Mouse (Mus musculus) hindbrain, postnatal 0 days (tissue): Measurements from ENCODE around the gene Nfe2l2. TPM values are rescaled to one million over a fixed set of nuclear protein-coding genes. Genes with fewer than 3 reads are reported as not detected.
"Not testable (repeated sequence)": the region's sequence is repeated elsewhere in the genome, so short reads cannot be mapped to it uniquely, and the experiment has no call there.

ENCODE experiments used
- ATAC-seq: fragments of 200-750 bp; cut with Nextera tagmentation; 2 replicates; pipeline ENCODE4 v1.8.0; 2017; ENCODE audit warnings: mild to moderate bottlenecking, moderate TSS enrichment, moderate library complexity
- DNase-seq: peaks from one replicate; pipeline ENCODE4 v3.0.0-alpha.2; 2015; ENCODE audit warnings: low spot score
- H3K27ac ChIP-seq: fragments of 300-500 bp; sonication (generic); 2 replicates; pipeline ENCODE4 v1.5.1; 2014; ENCODE audit warnings: mild to moderate bottlenecking
- H3K27me3 ChIP-seq: fragments of 300-500 bp; sonication (generic); 2 replicates; pipeline ENCODE4 v1.6.1; 2014; ENCODE audit warnings: low read length, mixed read lengths; ENCODE audit not compliant: insufficient read depth
- H3K36me3 ChIP-seq: fragments of 300-500 bp; sonication (generic); 2 replicates; pipeline ENCODE4 v1.6.1; 2014; ENCODE audit warnings: low read length, mixed read lengths; ENCODE audit not compliant: insufficient read depth
- H3K4me1 ChIP-seq: fragments of 300-500 bp; sonication (generic); 2 replicates; pipeline ENCODE4 v1.6.1; 2014; ENCODE audit warnings: antibody characterized with exemption, low read length, mixed read lengths; ENCODE audit not compliant: insufficient read depth
- H3K4me2 ChIP-seq: fragments of 300-500 bp; sonication (generic); 2 replicates; pipeline ENCODE4 v1.6.1; 2014; ENCODE audit warnings: low read depth, mild to moderate bottlenecking, low read length, moderate library complexity, mixed read lengths
- H3K4me3 ChIP-seq: fragments of 300-500 bp; sonication (generic); 2 replicates; pipeline ENCODE4 v1.5.1; 2014; ENCODE audit warnings: low read length
- H3K9ac ChIP-seq: fragments of 300-500 bp; sonication (generic); replicated peaks from 2 replicates; pipeline ENCODE4 v1.6.1; 2014; ENCODE audit warnings: mild to moderate bottlenecking, low read length, moderate library complexity, mixed read lengths
- H3K9me3 ChIP-seq: fragments of 300-500 bp; sonication (generic); 2 replicates; pipeline ENCODE4 v1.6.1; 2016; ENCODE audit warnings: low read length, mixed read lengths
- CTCF ChIP-seq: IDR thresholded peaks from 2 replicates; pipeline ENCODE4 v1.5.1; 2016; ENCODE audit warnings: antibody characterized with exemption, control low read depth, low read depth
- WGBS: fragments of 180-500 bp; shearing (Covaris S2); extraction: QIAGEN DNeasy Blood & Tissue Kit; methylation state at CpG from one replicate; pipeline ENCODE4 v1.1.7; 2014; 5-methylcytosine and 5-hydroxymethylcytosine counted together
- polyA plus RNA-seq: library from polyadenylated mRNA; unstranded; fragments of >200 nt; fragmentation: Nextera tagmentation; extraction: Ambion mirVana; gene quantifications from 2 replicates; pipeline ENCODE4 v1.2.1, GENCODE M21; 2015
- total RNA-seq: library from RNA; depleted of rRNA; stranded (reverse); fragments of >200 nt; gene quantifications from 2 replicates; pipeline ENCODE4 v1.2.3, GENCODE M21; 2014

The Nfe2l2 gene
- total and polyA plus RNA-seq, 2 experiments from 2014 or later: 11.6 to 17.0 TPM

DNA sequence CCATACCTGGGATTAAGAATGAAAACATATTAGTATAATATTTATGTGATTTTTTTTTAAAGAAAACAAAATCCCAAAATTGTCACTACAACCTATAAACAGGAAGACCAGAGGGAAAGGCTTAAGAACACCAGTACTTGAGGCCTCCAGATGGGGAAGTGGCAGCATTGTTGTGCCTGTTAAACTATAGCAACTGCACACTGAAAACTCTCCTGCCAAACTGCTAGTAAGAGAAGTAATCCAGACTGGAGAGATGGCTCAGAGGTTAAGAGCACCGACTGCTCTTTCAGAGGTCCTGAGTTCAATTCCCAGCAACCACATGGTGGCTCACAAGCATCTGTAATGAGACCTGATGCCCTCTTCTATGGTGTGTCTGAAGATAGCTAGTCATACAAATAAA is 54.0 kb downstream of the Nfe2l2 start:
- H3K27ac ChIP-seq: no peak overlapping the region
- no peaks in the 10 kb centered on the region for H3K4me1 ChIP-seq
- H3K9me3 ChIP-seq: no peaks in the 10 kb centered on the region
- H3K27me3 ChIP-seq: no peaks in the 10 kb centered on the region
- H3K4me3 ChIP-seq: no peak overlapping the region
- no peaks in the 10 kb centered on the region for H3K36me3 ChIP-seq
- 82% methylated on average over 1 of the region's 1 CpGs for WGBS
- no peak for ATAC-seq
- H3K9ac ChIP-seq: no peak overlapping the region
- TF ChIP-seq CTCF: no peak
- no peak for DNase-seq
- no peak overlapping the region for H3K4me2 ChIP-seq

DNA sequence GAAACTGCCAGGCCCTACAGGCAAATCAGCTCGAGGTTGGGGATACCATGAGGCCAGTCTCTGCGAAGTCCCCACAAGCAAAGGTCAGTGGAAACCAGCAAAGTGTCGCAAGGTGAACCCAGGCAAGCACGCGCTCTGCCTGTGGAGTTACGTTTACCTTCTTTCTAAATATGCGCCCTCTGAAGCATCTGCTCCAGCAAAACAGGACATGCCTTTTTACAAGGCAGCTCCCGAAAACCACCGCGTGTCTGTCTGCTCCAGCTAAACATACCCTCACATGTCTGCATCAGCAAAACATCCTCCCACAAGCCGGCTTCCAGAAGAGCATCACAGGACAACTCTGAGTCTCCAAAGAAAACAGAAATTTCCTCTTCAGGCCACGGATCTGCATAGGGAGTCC is 59.2 kb downstream of the Nfe2l2 start:
- DNase-seq (no peak), ATAC-seq (no peak)
- Histone ChIP-seq H3K27me3 (no peaks in the 10 kb centered on the region), H3K4me3 (no peak overlapping the region), H3K4me1 (no peaks in the 10 kb centered on the region), H3K9ac (no peak overlapping the region), H3K27ac (no peak overlapping the region), H3K4me2 (no peak overlapping the region), H3K36me3 (no peaks in the 10 kb centered on the region), H3K9me3 (no peaks in the 10 kb centered on the region)
- WGBS: 92% methylated on average over 12 of the region's 12 CpGs
- TF ChIP-seq CTCF: no peak

DNA sequence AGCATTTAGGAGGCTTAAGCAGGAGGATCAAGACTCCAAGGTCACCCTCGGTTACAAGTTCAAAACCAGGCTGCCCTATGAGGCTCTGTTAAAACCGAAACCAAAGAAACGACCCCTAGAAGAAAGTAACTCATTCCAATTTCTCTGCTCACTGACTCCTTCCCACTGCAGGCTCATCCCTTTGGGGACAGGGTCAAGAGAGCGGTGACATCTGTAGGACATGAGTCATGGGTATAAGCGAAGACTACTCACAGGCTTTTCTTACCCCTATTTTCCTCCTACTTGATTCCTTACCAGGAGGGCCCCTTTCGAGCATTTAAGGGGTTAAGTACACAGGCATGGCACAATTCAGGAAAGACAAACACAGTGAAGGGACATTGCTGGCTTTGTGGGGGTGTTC is 60.5 kb downstream of the Nfe2l2 start:
- Histone ChIP-seq H3K27ac (no peak overlapping the region), H3K4me3 (no peak overlapping the region), H3K9me3 (no peaks in the 10 kb centered on the region), H3K36me3 (no peaks in the 10 kb centered on the region), H3K4me2 (no peak overlapping the region), H3K4me1 (no peaks in the 10 kb centered on the region), H3K27me3 (no peaks in the 10 kb centered on the region), H3K9ac (no peak overlapping the region)
- WGBS: 91% methylated on average over 6 of the region's 6 CpGs
- no peak for TF ChIP-seq CTCF
- no peak for DNase-seq
- no peak for ATAC-seq

DNA sequence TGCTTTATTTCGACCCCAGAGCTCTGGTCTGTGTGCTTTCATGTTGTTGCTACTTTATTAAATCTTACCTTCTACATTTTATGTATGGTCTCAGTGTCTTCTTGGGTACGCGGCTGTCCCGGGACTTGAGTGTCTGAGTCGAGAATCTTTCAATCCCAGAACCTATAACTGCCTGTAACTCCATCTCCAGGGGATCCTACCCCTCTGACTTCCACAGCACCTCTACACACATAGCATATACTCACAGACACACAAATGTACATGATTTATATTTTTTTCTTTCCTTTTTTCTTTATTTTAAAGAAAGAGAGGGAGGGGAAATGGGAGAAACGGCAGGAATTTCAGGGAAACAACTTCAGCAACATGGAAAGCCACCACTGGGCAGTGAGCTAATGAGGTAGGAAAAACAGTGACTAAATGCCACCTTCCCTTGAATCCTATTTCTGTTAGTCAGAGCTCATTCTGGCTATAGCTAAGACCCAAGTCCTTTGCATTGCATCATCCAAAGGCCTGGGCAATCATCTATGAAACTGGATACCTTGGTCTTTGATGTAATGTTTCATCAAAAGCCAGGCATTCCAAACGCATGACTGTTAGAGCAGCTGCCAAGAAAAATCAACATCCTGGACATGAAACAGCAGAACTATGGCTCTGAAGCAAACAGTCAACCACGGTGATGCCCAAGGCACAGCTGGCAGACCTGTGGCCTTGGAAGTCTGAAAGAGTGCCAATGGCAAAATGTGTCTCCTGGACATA is 61.5 kb downstream of the Nfe2l2 start:
- no peak for ATAC-seq
- H3K27me3 ChIP-seq: no peaks in the 10 kb centered on the region
- H3K9me3 ChIP-seq: no peaks in the 10 kb centered on the region
- no peak overlapping the region for H3K4me3 ChIP-seq
- DNase-seq: no peak
- no peaks in the 10 kb centered on the region for H3K36me3 ChIP-seq
- no peak overlapping the region for H3K27ac ChIP-seq
- H3K4me2 ChIP-seq: no peak overlapping the region
- TF ChIP-seq CTCF: no peak
- H3K9ac ChIP-seq: no peak overlapping the region
- no peaks in the 10 kb centered on the region for H3K4me1 ChIP-seq
- 81% methylated on average over 8 of the region's 8 CpGs for WGBS

DNA sequence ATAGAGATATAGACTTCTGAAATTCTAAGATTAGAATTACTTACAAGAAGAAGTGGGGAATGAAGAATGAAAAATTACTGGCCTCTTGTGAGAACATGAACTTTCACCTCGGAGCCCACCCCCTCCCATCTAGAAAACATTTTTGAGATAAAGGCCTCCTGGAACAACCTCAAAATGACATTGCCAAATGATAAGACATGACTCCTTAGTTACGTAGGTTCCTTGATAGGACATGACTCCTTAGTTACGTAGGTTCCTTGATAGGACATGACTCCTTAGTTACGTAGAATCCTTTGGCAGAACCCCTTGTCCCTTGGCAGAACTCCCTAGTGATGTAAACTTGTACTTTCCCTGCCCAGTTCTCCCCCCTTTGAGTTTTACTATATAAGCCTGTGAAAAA is 62.1 kb downstream of the Nfe2l2 start:
- 79% methylated on average over 3 of the region's 4 CpGs for WGBS

DNA sequence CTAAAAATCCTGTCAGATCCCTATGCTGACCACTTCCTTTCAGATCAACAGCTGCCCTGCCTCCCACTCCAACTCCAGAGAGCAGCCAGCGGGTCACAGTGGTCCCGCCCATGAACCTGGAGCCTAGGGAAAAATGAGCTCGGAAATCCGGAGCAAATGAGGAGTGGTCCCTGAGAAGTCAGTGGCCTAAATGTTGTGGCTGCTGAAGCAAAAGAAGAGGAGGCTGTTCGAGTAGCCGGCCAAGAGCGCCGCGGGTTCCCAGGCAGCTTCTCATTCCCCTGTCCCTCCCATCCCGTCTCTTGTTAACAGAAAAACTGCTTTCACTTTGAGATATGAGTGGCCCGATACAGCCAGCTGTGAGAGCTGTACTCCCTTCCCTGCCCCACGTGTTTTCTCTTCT is 64.9 kb downstream of the Nfe2l2 start:
- H3K9me3 ChIP-seq, H3K4me3 ChIP-seq, H3K36me3 ChIP-seq, H3K27me3 ChIP-seq, ATAC-seq, H3K27ac ChIP-seq, H3K4me1 ChIP-seq, H3K9ac ChIP-seq, DNase-seq, H3K4me2 ChIP-seq: not testable (repeated sequence)
- 59% methylated on average over 11 of the region's 12 CpGs for WGBS

More for the DNA sequence above, 62.1 kb downstream of the Nfe2l2 start:
- not testable (repeated sequence) for H3K27ac ChIP-seq, H3K4me1 ChIP-seq, H3K36me3 ChIP-seq, H3K9ac ChIP-seq, H3K4me2 ChIP-seq, H3K27me3 ChIP-seq, DNase-seq, H3K9me3 ChIP-seq, H3K4me3 ChIP-seq, ATAC-seq

DNA sequence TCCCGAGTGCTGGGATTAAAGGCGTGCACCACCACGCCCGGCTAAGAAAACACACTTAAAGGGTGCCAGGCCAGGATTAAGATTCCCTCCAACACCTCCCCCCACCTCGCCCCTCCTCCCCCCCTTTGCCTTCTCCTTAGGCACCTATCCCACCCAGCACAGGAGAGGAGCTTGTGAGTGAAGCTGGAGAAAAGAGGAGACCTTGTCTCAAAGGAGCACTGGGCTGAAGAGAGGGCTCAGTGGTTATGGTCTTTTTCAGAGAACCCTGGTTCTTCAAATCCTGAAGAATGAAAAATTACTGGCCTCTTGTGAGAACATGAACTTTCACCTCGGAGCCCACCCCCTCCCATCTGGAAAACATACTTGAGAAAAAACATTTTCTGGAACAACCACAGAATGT is 66.6 kb downstream of the Nfe2l2 start:
- not testable (repeated sequence) for H3K4me1 ChIP-seq, DNase-seq, H3K9ac ChIP-seq, H3K4me3 ChIP-seq, ATAC-seq, H3K9me3 ChIP-seq, H3K27ac ChIP-seq, H3K36me3 ChIP-seq, H3K4me2 ChIP-seq, H3K27me3 ChIP-seq
- 93% methylated on average over 6 of the region's 6 CpGs for WGBS
